ENCODE assay signal across 24 mouse cellular contexts in the genomic region with DNA sequence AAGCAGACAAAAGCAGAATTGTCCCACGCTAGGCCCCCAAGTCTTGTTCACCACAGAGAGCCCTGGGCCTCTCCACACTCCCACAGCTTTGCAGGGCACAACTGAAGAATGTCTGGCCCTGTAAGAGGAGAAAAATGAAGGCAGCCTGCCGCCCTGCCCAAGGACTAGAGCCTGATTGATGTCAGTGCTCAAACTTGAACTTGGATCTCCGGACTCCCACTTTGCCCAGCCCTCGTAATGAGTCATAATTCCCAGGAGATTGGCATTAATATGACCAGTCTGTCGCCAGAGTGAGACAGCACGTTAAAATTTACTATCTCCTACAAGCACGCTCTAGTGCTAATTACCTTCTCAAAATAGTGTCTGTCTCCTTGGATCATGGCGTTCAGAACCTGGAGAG. TPM values are rescaled to one million over a fixed set of nuclear protein-coding genes. Genes with fewer than 3 reads are reported as not detected.
DNase-seq lines count a peak whose midpoint lies in the region; ATAC-seq and TF ChIP-seq lines count a peak whose summit lies in the region.
"Had no signal": no experiment of that assay in that cellular context is flagged by ENCODE, and none has a peak within 500 bp of the region (broad histone marks: within the 10 kb centered on the region; RNA-seq: fewer than 3 reads in every experiment).

No protein-coding gene starts in this region.

- no peaks in the 10 kb centered on the region for H3K79me2 ChIP-seq in C2C12 (ENCODE audit: control insufficient read depth, insufficient read depth)

- DNase-seq in heart, adult 11 months, result peak; percentile 4
- no peak for DNase-seq in heart, postnatal 36 days
- DNase-seq in adrenal gland, postnatal 10 days, result peak; percentile 13
- DNase-seq: B cell, adult 2 months; cerebellum, adult 18-20 months; cerebellum, adult 9-11 months; cerebellum, postnatal 36 days; gastrocnemius, adult 2 months; gastrocnemius, postnatal 25 days; heart, postnatal 10 days; kidney, adult 9 months had no signal

- no peaks in the 10 kb centered on the region for H3K79me3 ChIP-seq in C2C12 (ENCODE audit: low read depth)

- no peak overlapping the region for H3K9ac ChIP-seq in hindbrain, embryonic 13.5 days
- H3K9ac ChIP-seq: hindbrain, embryonic 15.5 days had no signal

- H3K27ac ChIP-seq in hindbrain, embryonic 13.5 days, result no peak overlapping the region
- H3K27ac ChIP-seq: embryonic facial prominence, embryonic 10.5 days; forebrain, embryonic 10.5 days; gastrocnemius, adult 2 months; hindbrain, embryonic 10.5 days had no signal

- H3K36me3 ChIP-seq in C2C12 (ENCODE audit: control insufficient read depth, insufficient read depth), result no peaks in the 10 kb centered on the region
- no peaks in the 10 kb centered on the region for H3K36me3 ChIP-seq in hindbrain, embryonic 13.5 days
- H3K36me3 ChIP-seq: embryonic facial prominence, embryonic 10.5 days; forebrain, embryonic 10.5 days; hindbrain, embryonic 10.5 days; hindbrain, embryonic 15.5 days had no signal

- H3K4me2 ChIP-seq in hindbrain, embryonic 13.5 days, result no peak overlapping the region
- H3K4me2 ChIP-seq: hindbrain, embryonic 15.5 days had no signal

- no peak overlapping the region for H3ac ChIP-seq in C2C12 (ENCODE audit: control insufficient read depth, insufficient read length, low read depth)

- intact Hi-C loops in heart, postnatal 36 days (cut with DNase I), result no loop called here

- no peak overlapping the region for H3K4me3 ChIP-seq in C2C12 (ENCODE audit: insufficient read depth, poor library complexity, severe bottlenecking)
- H3K4me3 ChIP-seq in hindbrain, embryonic 13.5 days, result no peak overlapping the region
- H3K4me3 ChIP-seq: embryonic facial prominence, embryonic 10.5 days; erythroblast, embryonic 14.5 days; forebrain, embryonic 10.5 days; gastrocnemius, adult 2 months; hindbrain, embryonic 10.5 days; hindbrain, embryonic 15.5 days had no signal

- no peaks in the 10 kb centered on the region for H3K27me3 ChIP-seq in C2C12 (ENCODE audit: control insufficient read depth, insufficient read depth, insufficient read length)
- H3K27me3 ChIP-seq in hindbrain, embryonic 13.5 days, result no peaks in the 10 kb centered on the region
- H3K27me3 ChIP-seq: hindbrain, embryonic 15.5 days had no signal

- TF ChIP-seq CTCF in C2C12 (IDR thresholded peaks at IDR 0.05; ENCODE audit: control insufficient read depth, insufficient read depth, insufficient read length), result no peak

- H3K4me1 ChIP-seq in hindbrain, embryonic 13.5 days (replicated peaks), result peaks cover 15% of the 10 kb centered on the region
- H3K4me1 ChIP-seq: forebrain, embryonic 10.5 days had no signal

- 79% methylated on average over 8 of the region's 8 CpGs for WGBS in hindbrain, embryonic 13.5 days

- ATAC-seq in erythroblast, adult 5-6 weeks (replicated peaks; ENCODE audit: low FRiP score, poor library complexity, severe bottlenecking), result no peak
- no peak for ATAC-seq in hindbrain, embryonic 13.5 days (ENCODE audit: low FRiP score)
- ATAC-seq: forebrain, embryonic 14.5 days; intestine, postnatal 0 days had no signal

- H3K9me3 ChIP-seq in hindbrain, embryonic 13.5 days, result no peaks in the 10 kb centered on the region
- H3K9me3 ChIP-seq: embryonic facial prominence, embryonic 10.5 days; forebrain, embryonic 10.5 days; hindbrain, embryonic 10.5 days; hindbrain, embryonic 15.5 days had no signal

TF ChIP-seq in C2C12, 6 proteins besides CTCF, POLR2A, EP300 and RAD21:
- TF ChIP-seq MYOD1 (IDR thresholded peaks at IDR 0.05; ENCODE audit: control insufficient read depth, insufficient read length, low read depth) (no peak), FOSL1 (IDR thresholded peaks at IDR 0.05; ENCODE audit: insufficient read depth, low read length, poor library complexity, severe bottlenecking) (peak; percentile 18)
TF ChIP-seq in C2C12: peak in this region for 1.

RNA-seq across cellular contexts. Expression of a gene that starts 25.1 kb away (rescaled TPM):
- not detected for total RNA-seq in heart, postnatal 36 days (2021)
- polyA plus RNA-seq in C2C12 (2012; fragmentation: generic; extraction: Trizol), result not detected
- total RNA-seq in adrenal gland, postnatal 10 days (2021), result not detected
- not detected in 2 replicates for total RNA-seq in erythroblast, adult 5-6 weeks (2015; ENCODE audit: low replicate concordance)
- total RNA-seq in erythroblast, adult 5-6 weeks (2017; ENCODE audit: low replicate concordance), result not detected in 2 replicates
- 0.17 TPM in 1 of 2 replicates, not detected in the other for polyA plus RNA-seq in hindbrain, embryonic 13.5 days (2015; fragmentation: Nextera tagmentation; extraction: Ambion mirVana)
- total RNA-seq: gastrocnemius, adult 2 months; gastrocnemius, postnatal 25 days; granulocyte monocyte progenitor cell, adult 5-6 weeks; heart, postnatal 10 days; MEL had no signal
- polyA plus RNA-seq: embryonic facial prominence, embryonic 10.5 days; erythroblast, embryonic 14.5 days; forebrain, embryonic 10.5 days; forebrain, embryonic 14.5 days; heart, embryonic 14.5 days; hindbrain, embryonic 10.5 days; hindbrain, embryonic 15.5 days; intestine, postnatal 0 days had no signal

RNA-seq across cellular contexts. Expression of a gene that starts 45.3 kb away (rescaled TPM):
- total RNA-seq in heart, postnatal 36 days (2021), result 10 to 100 TPM; 43.0 to 43.1 TPM
- 17.7 TPM for polyA plus RNA-seq in C2C12 (2012; fragmentation: generic; extraction: Trizol)
- total RNA-seq in adrenal gland, postnatal 10 days (2021), result 10 to 100 TPM; 37.1 to 39.6 TPM
- total RNA-seq in erythroblast, adult 5-6 weeks (2015; ENCODE audit: low replicate concordance), result 224 and 301 TPM in 2 replicates
- total RNA-seq in erythroblast, adult 5-6 weeks (2017; ENCODE audit: low replicate concordance), result 191 and 230 TPM in 2 replicates
- polyA plus RNA-seq in hindbrain, embryonic 13.5 days (2015; fragmentation: Nextera tagmentation; extraction: Ambion mirVana), result 60.1 and 62.9 TPM in 2 replicates

Comparison
In these comparisons a context has a peak if more than half of its experiments do, and no peak if none do; other contexts are left out.
1. DNase-seq: peak in heart, adult 11 months (single experiment) and adrenal gland, postnatal 10 days (single experiment); none in heart, postnatal 36 days (0 of 2).
2. RNA of a gene that starts 45.3 kb away (total RNA-seq): 191 to 301 TPM in erythroblast, adult 5-6 weeks; 43.0 to 43.1 TPM in heart, postnatal 36 days and 37.1 to 39.6 TPM in adrenal gland, postnatal 10 days; every median in the first group is over 4 times any median in the second.